ENCODE assay signal across 8 mouse cellular contexts in the genomic region with DNA sequence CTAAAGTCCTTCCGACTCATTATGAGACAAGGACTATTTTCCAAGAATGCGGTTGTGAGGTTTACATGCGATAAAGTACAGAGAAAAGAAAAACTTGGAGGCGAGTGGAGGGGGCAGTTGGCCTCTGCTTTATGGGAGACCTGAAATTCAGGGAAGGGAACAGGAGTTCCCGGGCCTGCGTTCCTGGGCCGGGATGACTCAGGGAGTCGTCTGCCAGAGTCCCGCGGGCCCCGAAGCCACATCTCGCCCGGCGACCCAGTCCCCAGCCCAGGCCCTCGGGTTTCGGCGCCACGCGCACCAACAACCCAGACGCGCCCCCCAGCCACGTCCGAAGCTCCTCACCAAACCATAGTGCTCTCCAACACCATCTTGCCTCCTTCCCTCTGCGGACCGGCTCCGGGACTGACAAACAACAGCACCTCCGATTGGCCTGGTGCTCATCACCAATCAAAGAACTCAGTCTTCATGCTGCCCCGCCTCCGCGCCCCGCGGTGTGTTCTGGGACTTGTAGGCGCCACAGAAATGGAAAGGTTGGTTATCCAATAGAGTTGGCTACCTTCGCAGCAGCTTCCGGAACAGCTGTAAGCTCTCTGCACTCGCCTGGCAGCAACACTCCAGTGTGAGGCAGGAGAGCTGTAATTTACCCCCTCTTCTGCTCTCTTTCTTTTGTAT. TPM values are rescaled to one million over a fixed set of nuclear protein-coding genes. Genes with fewer than 3 reads are reported as not detected.
A peak's percentile ranks its signal among the peaks of the same experiment; 100 is the strongest.
DNase-seq lines count a peak whose midpoint lies in the region; ATAC-seq lines count a peak whose summit lies in the region.

A gene (minus strand): TSS at position 449 of the 672 bp plus-strand sequence.

- H3K4me3 ChIP-seq in hindbrain, embryonic 15.5 days: peak within 1 kb of the TSS; percentile 92

- peak; percentile 99 for DNase-seq in T-cell, adult 2 months (ENCODE audit: low spot score)
- peak; percentile 97 for DNase-seq in cerebellum, postnatal 36 days
- DNase-seq in frontal cortex, postnatal 36 days (ENCODE audit: low spot score in 2 of 2): peak; percentile 97 to 99
- DNase-seq in left cerebral cortex, adult 11 months (ENCODE audit: low spot score): peak; percentile 97
- peak; percentile 98 for DNase-seq in lung, postnatal 4 days
- DNase-seq in retina, postnatal 7 days (ENCODE audit: low read depth, low spot score): peak; percentile 91
- DNase-seq in urinary bladder, adult 2 months (ENCODE audit: low spot score): peak; percentile 91

- H3K27ac ChIP-seq in hindbrain, embryonic 15.5 days (replicated peaks): peak within 1 kb of the TSS; percentile 74

- under 1% methylated on average over 36 of the region's 36 CpGs for WGBS in hindbrain, embryonic 15.5 days

- peaks cover 19% of the 10 kb centered on the region for H3K4me1 ChIP-seq in hindbrain, embryonic 15.5 days (replicated peaks)

- peak within 1 kb of the TSS; percentile 60 for H3K4me2 ChIP-seq in hindbrain, embryonic 15.5 days

- peak; percentile 99 for ATAC-seq in hindbrain, embryonic 15.5 days (ENCODE audit: low FRiP score, low read depth)

- H3K9me3 ChIP-seq in hindbrain, embryonic 15.5 days: no peaks in the 10 kb centered on the region

- H3K36me3 ChIP-seq in hindbrain, embryonic 15.5 days: peaks cover 9% of the 10 kb centered on the region

- H3K27me3 ChIP-seq in hindbrain, embryonic 15.5 days: no peaks in the 10 kb centered on the region

- H3K9ac ChIP-seq in hindbrain, embryonic 15.5 days: peak within 1 kb of the TSS; percentile 91

RNA-seq across cellular contexts. Expression of the gene that starts here (rescaled TPM):
- polyA plus RNA-seq in hindbrain, embryonic 15.5 days (2015; fragmentation: Nextera tagmentation; extraction: Ambion mirVana): 260 and 276 TPM in 2 replicates
- 172 and 195 TPM in 2 replicates for polyA plus RNA-seq in urinary bladder, adult 2 months (2012; rRNA removed)

Comparison
In these comparisons a context has a peak if more than half of its experiments do, and no peak if none do; other contexts are left out.
1. Peak in every context shown above with its lines: DNase-seq, ATAC-seq, H3K4me3 ChIP-seq and H3K27ac ChIP-seq.